Mouse (Mus musculus) activated CD4-positive, CD25-positive, alpha-beta regulatory T cell, adult 9 weeks (primary cell): Measurements from ENCODE around the gene Rbm20. TPM values are rescaled to one million over a fixed set of nuclear protein-coding genes. Genes with fewer than 3 reads are reported as not detected.

Experiments
- polyA plus RNA-seq: library from polyadenylated mRNA; unstranded; fragments of 100-300 nt; shearing (Covaris generic); gene quantifications from one replicate; pipeline ENCODE4 v1.2.1, GENCODE M21; 2017

Gene Rbm20
- 0.24 TPM for polyA plus RNA-seq

GRCm38 (mm10) chr19:53676718-53677634 lies at the start of gene Rbm20:
TSS of gene Rbm20 (plus strand) at chr19:53677306.

GRCm38 (mm10) chr19:53892061-53892460 lies 215.0 kb downstream of the Rbm20 start, which contains the start of gene Pdcd4:
TSS of gene Pdcd4 (plus strand) at chr19:53892231.

Other genes with a start within 250 kb of the Rbm20 start
- gene Dusp5, start 148.2 kb upstream of the Rbm20 start, polyA plus RNA-seq = 6.0 TPM
- 229 TPM for gene Nutf2-ps1, start 88.2 kb upstream of the Rbm20 start, polyA plus RNA-seq
- 50.1 TPM for gene Smc3, start 76.9 kb upstream of the Rbm20 start, polyA plus RNA-seq
- gene Pdcd4, start 214.9 kb downstream of the Rbm20 start, polyA plus RNA-seq = 151 TPM